Mouse (Mus musculus) liver, postnatal 0 days (tissue): Measurements from ENCODE around the gene Ankfn1.

ENCODE experiments used
- CTCF ChIP-seq: sonication (generic); IDR thresholded peaks from 2 replicates; pipeline ENCODE4 v1.5.1; 2016; ENCODE audit warnings: antibody characterized with exemption, low read depth
- EP300 ChIP-seq: IDR thresholded peaks from 2 replicates; pipeline ENCODE4 v1.6.1; 2016; ENCODE audit warnings: antibody characterized with exemption, low read depth, mild to moderate bottlenecking

GRCm38 (mm10) chr11:89481084-89481483 is 296.4 kb downstream of the Ankfn1 start:
- TF ChIP-seq CTCF (no peak), EP300 (no peak)
